Mouse (Mus musculus): ENCODE data around the gene Olfr131. TPM values are rescaled to one million over a fixed set of nuclear protein-coding genes. Genes with fewer than 3 reads are reported as not detected.
"Not testable (repeated sequence)": the region's sequence is repeated elsewhere in the genome, so short reads cannot be mapped to it uniquely, and the experiment has no call there.

Olfr131 gene
- polyA plus RNA-seq (2014; fragmentation: Nextera tagmentation; extraction: Ambion mirVana) = not detected in 2 replicates

DNA sequence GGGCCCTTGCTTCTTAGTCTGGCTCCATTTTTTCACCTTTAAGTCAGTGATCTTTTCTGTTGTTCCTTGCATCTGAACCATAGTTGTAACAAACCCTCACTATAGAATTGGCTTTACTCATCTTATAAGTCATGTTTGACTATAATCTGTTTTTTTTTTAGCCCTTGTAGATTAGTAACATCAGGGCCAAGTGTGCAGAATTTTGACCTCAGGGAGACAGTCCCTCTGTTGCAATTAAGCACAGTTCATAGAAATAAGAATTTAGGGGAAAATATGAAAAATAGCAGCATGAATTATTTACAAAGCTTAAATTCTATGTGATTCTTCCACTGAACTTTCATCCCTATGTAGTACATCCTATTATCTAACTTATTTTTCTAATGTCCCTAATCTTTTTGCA lies at the start of gene Olfr131:
Gene Olfr131, minus strand, starts transcription at position 101 of the 400 bp plus-strand sequence.
- no peak for DNase-seq (ENCODE audit: low spot score)
- Histone ChIP-seq H3K27ac (ENCODE audit: low read depth, low read length) (no peak within 1 kb of the TSS), H3K4me3 (ENCODE audit: low read depth, low read length) (no peak within 1 kb of the TSS), H3K27me3 (ENCODE audit: control insufficient read depth, insufficient read depth, low read length) (no peaks in the 10 kb centered on the region), H3K4me1 (replicated peaks; ENCODE audit: control insufficient read depth, insufficient read depth, low read length) (no peaks in the 10 kb centered on the region), H3K9me3 (ENCODE audit: control insufficient read depth, low read length) (no peaks in the 10 kb centered on the region), H3K4me2 (replicated peaks; ENCODE audit: low read depth, low read length) (no peak within 1 kb of the TSS), H3K36me3 (ENCODE audit: control insufficient read depth, insufficient read depth, low read length) (no peaks in the 10 kb centered on the region), H3K9ac (ENCODE audit: low read depth, low read length) (no peak within 1 kb of the TSS)
- ATAC-seq (ENCODE audit: low FRiP score) = no peak

DNA sequence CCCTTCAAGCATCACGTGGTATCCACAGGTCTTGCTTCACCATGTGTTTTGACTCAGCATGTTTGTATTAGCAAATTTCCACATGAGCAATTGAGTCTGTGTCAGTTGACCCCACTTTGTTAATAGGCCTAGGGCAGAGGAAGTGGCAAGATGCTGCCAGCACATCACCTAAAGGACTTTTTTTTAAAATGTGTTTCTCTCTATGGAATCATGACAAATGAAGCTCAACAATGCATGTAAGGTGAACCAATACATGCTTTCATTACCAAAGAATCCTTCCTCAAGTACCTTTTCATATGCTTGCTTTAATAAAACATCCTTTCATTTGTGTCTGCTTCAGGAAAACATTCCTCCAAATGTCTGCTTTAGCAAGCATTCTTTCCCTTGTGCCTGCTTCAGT lies 45.9 kb upstream of the Olfr131 start, which contains the start of gene Olfr132:
Gene Olfr132, minus strand, starts transcription at position 101 of the 400 bp plus-strand sequence.
- H3K4me1 ChIP-seq (replicated peaks; ENCODE audit: control insufficient read depth, insufficient read depth, low read length) = no peaks in the 10 kb centered on the region
- no peak within 1 kb of the TSS for H3K4me2 ChIP-seq (replicated peaks; ENCODE audit: low read depth, low read length)
- H3K27ac ChIP-seq (ENCODE audit: low read depth, low read length) = no peak within 1 kb of the TSS
- no peak for ATAC-seq (ENCODE audit: low FRiP score)
- no peaks in the 10 kb centered on the region for H3K9me3 ChIP-seq (ENCODE audit: control insufficient read depth, low read length)
- DNase-seq (ENCODE audit: low spot score) = no peak
- H3K9ac ChIP-seq (ENCODE audit: low read depth, low read length) = no peak within 1 kb of the TSS
- H3K27me3 ChIP-seq (ENCODE audit: control insufficient read depth, insufficient read depth, low read length) = no peaks in the 10 kb centered on the region
- WGBS = 71% methylated on average over 1 of the region's 1 CpGs
- H3K36me3 ChIP-seq (ENCODE audit: control insufficient read depth, insufficient read depth, low read length) = no peaks in the 10 kb centered on the region
- H3K4me3 ChIP-seq (ENCODE audit: low read depth, low read length) = no peak within 1 kb of the TSS

DNA sequence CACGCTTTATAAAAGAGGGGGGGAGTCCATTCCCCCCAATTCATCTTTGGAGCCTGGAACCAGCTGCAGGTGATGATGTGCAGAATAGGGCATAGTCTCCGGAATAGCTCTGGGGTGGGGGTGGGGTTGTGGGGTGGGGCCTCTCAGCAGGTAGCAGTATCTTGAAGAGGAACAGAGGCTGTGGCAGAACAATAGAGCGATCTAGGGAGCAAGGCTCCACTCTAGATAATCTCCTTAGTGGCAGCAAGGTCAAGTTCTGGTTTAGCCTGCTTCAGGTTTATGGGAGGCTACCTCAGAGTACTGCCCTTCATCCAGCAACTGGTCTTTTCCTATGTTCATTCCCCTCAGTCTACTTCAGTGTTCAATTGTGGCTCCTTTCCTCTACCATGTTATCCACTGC lies 36.9 kb upstream of the Olfr131 start:
- H3K4me2 ChIP-seq (replicated peaks; ENCODE audit: low read depth, low read length); H3K27me3 ChIP-seq (ENCODE audit: control insufficient read depth, insufficient read depth, low read length); H3K4me3 ChIP-seq (ENCODE audit: low read depth, low read length); H3K36me3 ChIP-seq (ENCODE audit: control insufficient read depth, insufficient read depth, low read length); H3K9me3 ChIP-seq (ENCODE audit: control insufficient read depth, low read length); H3K4me1 ChIP-seq (replicated peaks; ENCODE audit: control insufficient read depth, insufficient read depth, low read length); ATAC-seq (ENCODE audit: low FRiP score); H3K9ac ChIP-seq (ENCODE audit: low read depth, low read length); DNase-seq (ENCODE audit: low spot score); H3K27ac ChIP-seq (ENCODE audit: low read depth, low read length): not testable (repeated sequence)
- 68% methylated on average over 3 of the region's 3 CpGs for WGBS

DNA sequence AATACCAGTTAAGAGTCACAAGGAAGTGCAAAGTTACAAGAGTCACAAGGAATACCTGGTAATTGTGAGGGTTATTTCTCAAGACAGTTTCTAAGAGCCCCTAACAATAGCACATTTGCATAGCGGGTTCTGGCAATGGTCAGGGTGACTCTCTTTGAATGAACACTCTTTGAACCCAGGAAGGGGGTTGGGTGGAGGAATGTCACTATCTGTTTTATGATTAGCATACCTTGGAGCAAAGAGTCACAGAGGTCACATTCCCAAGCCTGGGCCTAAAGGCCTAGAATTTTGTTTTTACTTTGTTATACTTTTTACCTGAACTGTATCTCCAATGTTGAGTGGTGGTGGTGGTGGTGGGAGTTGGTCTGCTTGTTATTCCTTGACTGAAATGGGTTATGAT lies 35.7 kb upstream of the Olfr131 start:
- not testable (repeated sequence) for H3K4me3 ChIP-seq (ENCODE audit: low read depth, low read length); H3K27me3 ChIP-seq (ENCODE audit: control insufficient read depth, insufficient read depth, low read length); ATAC-seq (ENCODE audit: low FRiP score); H3K4me2 ChIP-seq (replicated peaks; ENCODE audit: low read depth, low read length); H3K4me1 ChIP-seq (replicated peaks; ENCODE audit: control insufficient read depth, insufficient read depth, low read length); H3K36me3 ChIP-seq (ENCODE audit: control insufficient read depth, insufficient read depth, low read length); H3K9ac ChIP-seq (ENCODE audit: low read depth, low read length); H3K27ac ChIP-seq (ENCODE audit: low read depth, low read length); H3K9me3 ChIP-seq (ENCODE audit: control insufficient read depth, low read length); DNase-seq (ENCODE audit: low spot score)
- WGBS = 92% methylated on average over 1 of the region's 1 CpGs

DNA sequence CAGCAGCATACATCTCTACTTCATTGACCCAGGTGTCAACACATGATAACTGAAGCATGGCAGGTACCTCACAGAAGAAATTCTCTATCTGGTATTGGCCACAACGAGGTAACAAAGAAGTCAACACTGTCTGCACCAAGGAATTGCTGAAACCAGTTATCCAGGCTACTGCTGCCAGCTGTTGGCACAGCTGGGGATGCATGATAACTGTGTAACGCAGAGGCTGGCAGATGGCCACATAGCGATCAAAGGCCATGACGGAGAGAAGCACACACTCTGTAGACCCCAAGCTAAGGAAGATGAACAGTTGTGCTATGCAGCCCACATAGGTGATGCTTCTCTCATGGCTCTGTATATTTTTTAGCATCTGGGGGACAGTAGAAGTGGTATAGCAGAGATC lies 6.1 kb downstream of the Olfr131 start:
- Histone ChIP-seq H3K36me3 (ENCODE audit: control insufficient read depth, insufficient read depth, low read length) (no peaks in the 10 kb centered on the region), H3K9ac (ENCODE audit: low read depth, low read length) (no peak overlapping the region), H3K4me3 (ENCODE audit: low read depth, low read length) (no peak overlapping the region), H3K9me3 (ENCODE audit: control insufficient read depth, low read length) (no peaks in the 10 kb centered on the region), H3K4me1 (replicated peaks; ENCODE audit: control insufficient read depth, insufficient read depth, low read length) (no peaks in the 10 kb centered on the region), H3K4me2 (replicated peaks; ENCODE audit: low read depth, low read length) (no peak overlapping the region), H3K27ac (ENCODE audit: low read depth, low read length) (no peak overlapping the region), H3K27me3 (ENCODE audit: control insufficient read depth, insufficient read depth, low read length) (no peaks in the 10 kb centered on the region)
- DNase-seq (ENCODE audit: low spot score) (no peak), ATAC-seq (ENCODE audit: low FRiP score) (no peak)
- WGBS = 91% methylated on average over 4 of the region's 4 CpGs

DNA sequence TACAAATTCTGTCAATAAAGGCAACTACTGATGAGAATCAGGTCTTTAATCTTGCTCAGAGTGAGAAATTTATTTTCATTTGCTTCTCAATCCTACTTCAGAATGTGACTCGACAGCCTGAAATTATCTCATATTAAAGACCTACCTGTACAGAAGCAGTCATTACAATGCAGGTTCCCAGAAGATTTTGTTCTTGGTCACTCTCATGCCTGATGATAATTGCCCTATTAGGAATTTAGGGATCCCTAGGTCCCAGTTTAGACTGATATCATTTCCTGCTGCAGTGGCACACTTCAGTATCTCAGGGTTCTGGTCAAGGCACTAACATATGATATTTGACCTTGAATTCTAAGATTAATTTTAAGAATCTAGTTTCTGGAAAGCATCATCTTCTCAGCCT lies 24.9 kb downstream of the Olfr131 start, which contains the start of gene Olfr130:
Gene Olfr130, plus strand, starts transcription at position 301 of the 400 bp plus-strand sequence.
- H3K27me3 ChIP-seq (ENCODE audit: control insufficient read depth, insufficient read depth, low read length) = no peaks in the 10 kb centered on the region
- H3K9ac ChIP-seq (ENCODE audit: low read depth, low read length) = no peak within 1 kb of the TSS
- no peaks in the 10 kb centered on the region for H3K4me1 ChIP-seq (replicated peaks; ENCODE audit: control insufficient read depth, insufficient read depth, low read length)
- no peak for DNase-seq (ENCODE audit: low spot score)
- H3K36me3 ChIP-seq (ENCODE audit: control insufficient read depth, insufficient read depth, low read length) = no peaks in the 10 kb centered on the region
- no peak within 1 kb of the TSS for H3K4me2 ChIP-seq (replicated peaks; ENCODE audit: low read depth, low read length)
- no peak for ATAC-seq (ENCODE audit: low FRiP score)
- H3K9me3 ChIP-seq (ENCODE audit: control insufficient read depth, low read length) = no peaks in the 10 kb centered on the region
- H3K4me3 ChIP-seq (ENCODE audit: low read depth, low read length) = no peak within 1 kb of the TSS
- no peak within 1 kb of the TSS for H3K27ac ChIP-seq (ENCODE audit: low read depth, low read length)
- 86% methylated on average over 1 of the region's 1 CpGs for WGBS

DNA sequence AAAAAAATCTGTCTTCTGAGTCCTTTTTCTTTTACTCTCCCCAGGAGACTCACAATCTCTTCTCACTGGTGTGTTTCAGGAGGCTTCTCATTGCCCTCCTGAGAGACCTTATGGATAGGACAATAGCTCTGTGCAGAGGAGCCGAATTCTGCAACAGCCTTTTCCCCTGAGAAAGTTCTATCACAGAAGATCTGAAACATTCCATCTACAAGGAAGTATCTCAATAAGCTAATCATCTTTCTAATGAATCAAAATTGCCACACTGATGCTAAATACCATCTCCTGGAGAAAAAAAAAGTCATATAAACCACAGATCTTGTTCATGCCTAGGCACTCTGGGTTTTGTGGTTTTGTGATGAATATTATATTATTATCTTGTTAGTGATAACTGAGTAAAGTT lies 28.5 kb downstream of the Olfr131 start, which contains the start of gene Olfr129:
Gene Olfr129, minus strand, starts transcription at position 101 of the 400 bp plus-strand sequence.
- Histone ChIP-seq H3K27me3 (ENCODE audit: control insufficient read depth, insufficient read depth, low read length) (no peaks in the 10 kb centered on the region), H3K27ac (ENCODE audit: low read depth, low read length) (no peak within 1 kb of the TSS), H3K36me3 (ENCODE audit: control insufficient read depth, insufficient read depth, low read length) (no peaks in the 10 kb centered on the region), H3K4me3 (ENCODE audit: low read depth, low read length) (no peak within 1 kb of the TSS), H3K4me2 (replicated peaks; ENCODE audit: low read depth, low read length) (no peak within 1 kb of the TSS), H3K9me3 (ENCODE audit: control insufficient read depth, low read length) (no peaks in the 10 kb centered on the region), H3K9ac (ENCODE audit: low read depth, low read length) (no peak within 1 kb of the TSS), H3K4me1 (replicated peaks; ENCODE audit: control insufficient read depth, insufficient read depth, low read length) (no peaks in the 10 kb centered on the region)
- WGBS = 89% methylated on average over 1 of the region's 1 CpGs
- ATAC-seq (ENCODE audit: low FRiP score) = no peak
- DNase-seq (ENCODE audit: low spot score) = no peak

Other genes with a start within 250 kb of the Olfr131 start
- gene Olfr126, start 241.2 kb downstream of the Olfr131 start, polyA plus RNA-seq (2014; fragmentation: Nextera tagmentation; extraction: Ambion mirVana) = not detected in 2 replicates
- not detected in 2 replicates for gene Olfr127, start 188.3 kb downstream of the Olfr131 start, polyA plus RNA-seq (2014; fragmentation: Nextera tagmentation; extraction: Ambion mirVana)
- not detected in 2 replicates for gene Olfr128, start 168.1 kb downstream of the Olfr131 start, polyA plus RNA-seq (2014; fragmentation: Nextera tagmentation; extraction: Ambion mirVana)
- not detected in 2 replicates for gene Olfr761, start 135.6 kb downstream of the Olfr131 start, polyA plus RNA-seq (2014; fragmentation: Nextera tagmentation; extraction: Ambion mirVana)
- gene Olfr129, start 28.6 kb downstream of the Olfr131 start, polyA plus RNA-seq (2014; fragmentation: Nextera tagmentation; extraction: Ambion mirVana) = not detected in 2 replicates
- not detected in 2 replicates for gene Olfr130, start 24.8 kb downstream of the Olfr131 start, polyA plus RNA-seq (2014; fragmentation: Nextera tagmentation; extraction: Ambion mirVana)
- not detected in 2 replicates for gene Olfr132, start 45.8 kb upstream of the Olfr131 start, polyA plus RNA-seq (2014; fragmentation: Nextera tagmentation; extraction: Ambion mirVana)
- gene Olfr133, start 56.6 kb upstream of the Olfr131 start, polyA plus RNA-seq (2014; fragmentation: Nextera tagmentation; extraction: Ambion mirVana) = not detected in 2 replicates
- gene Olfr134, start 82.7 kb upstream of the Olfr131 start, polyA plus RNA-seq (2014; fragmentation: Nextera tagmentation; extraction: Ambion mirVana) = not detected in 2 replicates
- not detected in 2 replicates for gene Olfr135, start 115.6 kb upstream of the Olfr131 start, polyA plus RNA-seq (2014; fragmentation: Nextera tagmentation; extraction: Ambion mirVana)
- gene Olfr138, start 172.3 kb upstream of the Olfr131 start, polyA plus RNA-seq (2014; fragmentation: Nextera tagmentation; extraction: Ambion mirVana) = not detected in 2 replicates
- gene Olfr137, start 218.9 kb upstream of the Olfr131 start, polyA plus RNA-seq (2014; fragmentation: Nextera tagmentation; extraction: Ambion mirVana) = not detected in 2 replicates
- gene Olfr136, start 241.1 kb upstream of the Olfr131 start, polyA plus RNA-seq (2014; fragmentation: Nextera tagmentation; extraction: Ambion mirVana) = not detected in 2 replicates

Measured in hindbrain, embryonic 11.5 days (tissue).